1 mouse cellular context compared by ENCODE assay signal in the genomic region with DNA sequence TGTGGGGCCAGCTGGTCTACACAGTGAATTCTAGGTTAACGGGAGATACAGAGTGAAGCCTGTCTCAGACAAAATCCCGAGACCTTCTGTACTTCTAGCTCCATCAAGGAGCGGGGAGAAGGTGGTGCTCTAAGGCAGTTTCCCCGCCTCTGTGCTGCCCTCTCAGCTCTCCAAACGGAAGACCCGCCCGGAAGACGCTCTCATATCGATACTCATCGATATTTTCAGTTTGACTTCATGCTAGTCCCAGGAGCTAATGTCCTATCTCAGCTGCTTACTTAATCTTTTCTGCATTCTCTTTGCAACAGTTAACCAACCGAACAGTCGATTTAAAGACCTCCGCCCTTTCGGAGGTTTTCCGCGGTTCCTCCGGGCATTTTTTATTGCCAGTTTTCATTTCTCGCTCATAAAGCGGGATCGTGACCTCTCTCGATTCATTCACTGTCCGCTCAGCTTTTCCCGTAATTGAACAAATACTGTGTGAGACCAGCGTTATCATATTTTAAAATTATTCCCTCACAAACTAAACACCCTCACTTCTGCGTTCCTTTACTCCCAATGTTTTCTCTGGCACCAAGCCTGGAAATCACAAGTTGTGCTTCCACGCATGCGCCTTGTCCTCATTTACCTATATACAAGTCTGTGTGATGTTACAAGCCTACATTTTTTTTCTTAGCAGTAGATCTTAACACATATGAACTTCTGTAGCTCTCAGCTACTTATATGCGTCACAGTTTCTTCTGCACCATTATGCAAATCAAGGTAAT.
A peak's percentile ranks its signal among the peaks of the same experiment; 100 is the strongest.
TF ChIP-seq lines count a peak whose summit lies in the region.

No protein-coding gene starts in this region.

TF ChIP-seq in CH12.LX, 34 proteins besides CTCF, POLR2A, EP300 and RAD21 (continued from another document):
- TF ChIP-seq USF2 (conservative IDR thresholded peaks at IDR 0.05; ENCODE audit: low read depth, low read length) (no peak), ETS1 (conservative IDR thresholded peaks at IDR 0.05; ENCODE audit: low read depth, low read length) (peak; percentile 59; the same call in 1 of the 2 replicates), ZMIZ1 (IDR thresholded peaks at IDR 0.05; ENCODE audit: low read depth, low read length) (no peak), PAX5 (IDR thresholded peaks at IDR 0.05; ENCODE audit: low read length) (no peak), BHLHE40 (IDR thresholded peaks at IDR 0.05; ENCODE audit: low read depth, low read length) (peak; percentile 64), HCFC1 (IDR thresholded peaks at IDR 0.05; ENCODE audit: low read depth, low read length) (peak; percentile 39; the same call in 1 of the 2 replicates), MEF2A (IDR thresholded peaks at IDR 0.05; ENCODE audit: borderline replicate concordance, low read depth, low read length) (peak; percentile 64), E2F4 (IDR thresholded peaks at IDR 0.05; ENCODE audit: insufficient replicate concordance, low read depth, low read length) (peak; percentile 69; the same call in 1 of the 2 replicates), MAFK (IDR thresholded peaks at IDR 0.05; ENCODE audit: insufficient replicate concordance, low read length) (peak; percentile 60), MYC (IDR thresholded peaks at IDR 0.05; ENCODE audit: low read depth, low read length) (peak; percentile 41; the same call in 1 of the 2 replicates), GABPA (IDR thresholded peaks at IDR 0.05; ENCODE audit: insufficient replicate concordance, low read depth, low read length) (no peak), NRF1 (IDR thresholded peaks at IDR 0.05; ENCODE audit: low read depth, low read length) (peak; percentile 41; the same call in 1 of the 2 replicates), RCOR1 (conservative IDR thresholded peaks at IDR 0.05; ENCODE audit: low read depth, low read length) (peak; percentile 91), ZC3H11A (IDR thresholded peaks at IDR 0.05; ENCODE audit: low read depth, low read length) (no peak), TBP (conservative IDR thresholded peaks at IDR 0.05; ENCODE audit: low read depth, low read length) (peak; percentile 58; the same call in 1 of the 2 replicates), JUND (conservative IDR thresholded peaks at IDR 0.05; ENCODE audit: low read depth, low read length) (peak; percentile 98), UBTF (IDR thresholded peaks at IDR 0.05; ENCODE audit: low read depth, low read length) (0 out of 2 replicates have a peak, but pooled peaks have one; percentile 57), TCF12 (IDR thresholded peaks at IDR 0.05; ENCODE audit: low read depth, low read length) (peak; percentile 73), MXI1 (IDR thresholded peaks at IDR 0.05; ENCODE audit: low read depth, low read length) (no peak), CHD2 (IDR thresholded peaks at IDR 0.05; ENCODE audit: low read length) (peak; percentile 56; the same call in 1 of the 2 replicates), JUN (IDR thresholded peaks at IDR 0.05; ENCODE audit: insufficient read depth, low read depth, low read length) (peak; percentile 94), POLR2AphosphoS2 (IDR thresholded peaks at IDR 0.05; ENCODE audit: low read depth, low read length) (no peak), ELF1 (IDR thresholded peaks at IDR 0.05; ENCODE audit: low read depth, low read length) (peak; percentile 61; the same call in 1 of the 2 replicates), MAZ (IDR thresholded peaks at IDR 0.05; ENCODE audit: low read depth, low read length) (peak; percentile 50; the same call in 1 of the 2 replicates), IRF4 (IDR thresholded peaks at IDR 0.05; ENCODE audit: low read depth, low read length) (peak; percentile 99), ZNF384 (IDR thresholded peaks at IDR 0.05; ENCODE audit: low read depth, low read length) (no peak), SIN3A (IDR thresholded peaks at IDR 0.05; ENCODE audit: low read length) (0 out of 2 replicates have a peak, but pooled peaks have one; percentile 34), SMC3 (IDR thresholded peaks at IDR 0.05; ENCODE audit: low read depth, low read length) (no peak), NELFE (IDR thresholded peaks at IDR 0.05; ENCODE audit: low read depth, low read length) (no peak)
